Mouse (Mus musculus): ENCODE data around the gene Bid.
A peak's percentile ranks its signal among the peaks of the same experiment; 100 is the strongest.

DNA sequence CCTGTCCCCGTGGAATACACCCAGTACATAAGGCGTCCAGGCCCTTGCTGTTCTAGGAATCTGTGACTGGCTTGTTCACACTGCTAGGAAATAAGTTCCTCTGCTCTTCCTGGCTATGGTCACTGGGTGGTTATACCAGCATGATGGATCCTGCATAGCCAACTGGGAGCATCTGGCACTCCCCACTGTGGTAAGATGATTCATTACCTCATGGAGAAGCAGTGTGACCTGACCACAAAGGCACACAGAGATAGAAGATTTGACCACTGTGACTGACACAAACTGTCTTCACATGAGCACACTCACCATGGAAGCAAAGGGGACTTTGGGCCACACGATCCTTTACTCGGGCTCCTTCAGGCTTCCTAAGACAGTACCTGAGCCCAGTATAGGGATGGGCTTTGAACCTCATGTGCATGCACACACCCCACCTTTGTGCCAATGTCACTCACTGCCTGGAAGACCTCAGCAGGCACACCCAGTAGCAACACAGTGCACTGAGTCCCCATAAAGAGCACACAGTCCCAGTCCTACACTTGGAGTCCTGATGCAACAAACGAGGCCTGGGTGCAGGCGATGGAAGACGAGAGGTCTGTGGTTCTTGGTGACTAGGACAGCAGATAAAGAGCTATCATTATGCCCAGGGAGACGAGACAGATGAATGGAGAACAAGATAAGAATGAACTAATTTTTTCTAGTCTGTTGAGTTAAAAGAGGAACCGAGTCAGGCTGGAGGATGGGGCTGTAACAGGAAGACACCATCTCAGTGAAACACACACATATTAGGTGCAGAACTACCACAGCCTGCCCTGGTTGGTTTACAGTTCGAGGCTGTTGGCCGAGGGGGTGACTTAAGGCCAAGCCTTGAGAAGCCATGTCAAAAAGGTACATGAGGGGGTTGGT is 39.9 kb upstream of the Bid start:
- TF ChIP-seq EP300 (IDR thresholded peaks at IDR 0.05; ENCODE audit: low read depth), result peak; percentile 98
- no peak for TF ChIP-seq CTCF (IDR thresholded peaks at IDR 0.05; ENCODE audit: low read depth)

All from liver, embryonic 14.5 days (tissue).